Mouse (Mus musculus) adrenal gland, adult (tissue): ENCODE measurements at regions not wholly inside any gene's neighbourhood (a gene's known extent, or its start where the extent isn't known, plus 50 kb on each side); places are given as distances from the start of the nearest gene placed in this dataset.
A peak's percentile ranks its signal among the peaks of the same experiment; 100 is the strongest.
"Not testable (repeated sequence)": the region's sequence is repeated elsewhere in the genome, so short reads cannot be mapped to it uniquely, and the experiment has no call there.

ENCODE experiments used
- DNase-seq, 2 experiments: peaks; one replicate each; pipeline ENCODE4 v3.0.0; 2022 to 2023; ENCODE audit warnings: low spot score in 1 of 2; ENCODE audit not compliant: inconsistent age in 2 of 2

- no peak for DNase-seq
Observed at GRCm38 (mm10) chr6:109125447-109125846, 297.0 kb downstream of the Edem1 start.

- no peak for DNase-seq
Observed at GRCm38 (mm10) chr6:109127203-109127602, 298.8 kb downstream of the Edem1 start.

GRCm38 (mm10) chr6:109146111-109146510, 317.7 kb downstream of the Edem1 start:
- DNase-seq = no peak

GRCm38 (mm10) chr6:109149043-109149442, 320.6 kb downstream of the Edem1 start:
- no peak for DNase-seq

- peak; percentile 46 to 88 for DNase-seq
Observed at GRCm38 (mm10) chr6:109150023-109150911, 321.8 kb downstream of the Edem1 start.

GRCm38 (mm10) chr6:109150912-109151256, 322.4 kb downstream of the Edem1 start:
- no peak for DNase-seq

GRCm38 (mm10) chr6:109153624-109154023, 325.2 kb downstream of the Edem1 start:
- no peak for DNase-seq

GRCm38 (mm10) chr6:109159561-109159960, 331.1 kb downstream of the Edem1 start:
- DNase-seq = no peak

- no peak for DNase-seq
Observed at GRCm38 (mm10) chr6:109167439-109167838, 339.0 kb downstream of the Edem1 start.

GRCm38 (mm10) chr6:109172104-109172850, 343.8 kb downstream of the Edem1 start:
- no peak for DNase-seq

GRCm38 (mm10) chr6:109173015-109173414, 344.6 kb downstream of the Edem1 start:
- no peak for DNase-seq

- DNase-seq = no peak
Observed at GRCm38 (mm10) chr6:109176876-109177275, 348.4 kb downstream of the Edem1 start.

GRCm38 (mm10) chr6:109182878-109183277, 354.4 kb downstream of the Edem1 start:
- no peak for DNase-seq

- not testable (repeated sequence) for DNase-seq
Observed at GRCm38 (mm10) chr6:109193061-109193460, 364.6 kb downstream of the Edem1 start.

- no peak for DNase-seq
Observed at GRCm38 (mm10) chr6:109193603-109194002, 365.2 kb downstream of the Edem1 start.

GRCm38 (mm10) chr6:109209699-109210098, 381.3 kb downstream of the Edem1 start:
- DNase-seq = no peak

GRCm38 (mm10) chr6:109230391-109230790, 401.9 kb downstream of the Edem1 start:
- no peak for DNase-seq

- DNase-seq = no peak
Observed at GRCm38 (mm10) chr6:109233426-109233825, 405.0 kb downstream of the Edem1 start.

- DNase-seq = no peak
Observed at GRCm38 (mm10) chr6:109245666-109246065, 417.2 kb downstream of the Edem1 start.

- not testable (repeated sequence) for DNase-seq
Observed at GRCm38 (mm10) chr6:109246510-109246909, 418.1 kb downstream of the Edem1 start.
